Mouse (Mus musculus) ES-E14 (cell line): ENCODE data around the gene Slc16a5.

Experiments used
- CHD2 ChIP-seq: IDR thresholded peaks from 2 replicates; pipeline ENCODE4 v1.6.1; 2014; ENCODE audit warnings: mild to moderate bottlenecking, low read depth, low read length, inconsistent platforms
- HCFC1 ChIP-seq: IDR thresholded peaks from 2 replicates; pipeline ENCODE4 v1.6.1; 2012; ENCODE audit warnings: low read length, inconsistent platforms, borderline replicate concordance; ENCODE audit not compliant: insufficient read depth
- MAFK ChIP-seq: IDR thresholded peaks from 2 replicates; pipeline ENCODE4 v1.6.1; 2014; ENCODE audit warnings: mild to moderate bottlenecking, low read depth, low read length, inconsistent platforms; ENCODE audit not compliant: insufficient read depth
- ZC3H11A ChIP-seq: IDR thresholded peaks from 2 replicates; pipeline ENCODE4 v1.6.1; 2012; ENCODE audit warnings: low read depth, mild to moderate bottlenecking, inconsistent platforms, low read length, borderline replicate concordance
- ZNF384 ChIP-seq: IDR thresholded peaks from 2 replicates; pipeline ENCODE4 v1.6.1; 2012; ENCODE audit warnings: low read depth, low read length, inconsistent platforms

GRCm38 (mm10) chr11:115421328-115421727 is 40.9 kb upstream of the Slc16a5 start:
- TF ChIP-seq HCFC1, result no peak
- TF ChIP-seq ZC3H11A, result no peak
- TF ChIP-seq ZNF384, result no peak
- TF ChIP-seq CHD2, result no peak
- TF ChIP-seq MAFK, result no peak
